Mouse (Mus musculus): ENCODE results near the gene Dnhd1.

DNA sequence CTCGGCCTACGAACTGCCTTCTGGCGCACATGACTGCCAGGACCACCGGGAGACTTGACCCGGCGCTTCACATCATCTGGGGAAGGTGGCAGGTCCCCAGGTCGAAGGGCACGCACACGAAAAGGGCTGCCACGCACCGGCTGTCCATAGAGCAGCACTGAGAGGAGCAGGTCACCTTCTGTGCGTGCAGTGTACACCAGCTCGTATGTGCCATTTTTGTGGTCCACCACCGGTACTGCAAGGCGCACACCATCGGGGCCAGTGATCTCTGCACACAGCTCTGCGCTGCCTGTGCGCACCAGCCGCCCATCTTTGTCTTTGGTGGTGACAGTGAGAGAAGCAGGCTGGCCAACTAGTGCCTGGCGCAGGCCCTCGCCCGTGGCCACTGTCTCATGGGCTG is 32.8 kb upstream of the Dnhd1 start:
- TF ChIP-seq CTCF (IDR thresholded peaks at IDR 0.05; ENCODE audit: extremely low read depth, insufficient read depth, insufficient read length, insufficient replicate concordance) (no peak), POLR2A (IDR thresholded peaks at IDR 0.05; ENCODE audit: low read depth, low read length) (no peak)
